Mouse (Mus musculus): Measurements from ENCODE around the gene Csf1.

GRCm38 (mm10) chr3:107807386-107807974 lies 47.2 kb upstream of the Csf1 start:
- TF ChIP-seq GATA1 (IDR thresholded peaks at IDR 0.05; ENCODE audit: low read length) (no peak), TAL1 (IDR thresholded peaks at IDR 0.05; ENCODE audit: low read length) (no peak)

Measured in erythroblast, embryonic 14.5 days (primary cell).